Mouse (Mus musculus): ENCODE results near the gene Zmpste24. TPM values are rescaled to one million over a fixed set of nuclear protein-coding genes. Genes with fewer than 3 reads are reported as not detected.

Gene Zmpste24
- polyA plus RNA-seq, 1 experiment from 2014 or later: 38.8 TPM

DNA sequence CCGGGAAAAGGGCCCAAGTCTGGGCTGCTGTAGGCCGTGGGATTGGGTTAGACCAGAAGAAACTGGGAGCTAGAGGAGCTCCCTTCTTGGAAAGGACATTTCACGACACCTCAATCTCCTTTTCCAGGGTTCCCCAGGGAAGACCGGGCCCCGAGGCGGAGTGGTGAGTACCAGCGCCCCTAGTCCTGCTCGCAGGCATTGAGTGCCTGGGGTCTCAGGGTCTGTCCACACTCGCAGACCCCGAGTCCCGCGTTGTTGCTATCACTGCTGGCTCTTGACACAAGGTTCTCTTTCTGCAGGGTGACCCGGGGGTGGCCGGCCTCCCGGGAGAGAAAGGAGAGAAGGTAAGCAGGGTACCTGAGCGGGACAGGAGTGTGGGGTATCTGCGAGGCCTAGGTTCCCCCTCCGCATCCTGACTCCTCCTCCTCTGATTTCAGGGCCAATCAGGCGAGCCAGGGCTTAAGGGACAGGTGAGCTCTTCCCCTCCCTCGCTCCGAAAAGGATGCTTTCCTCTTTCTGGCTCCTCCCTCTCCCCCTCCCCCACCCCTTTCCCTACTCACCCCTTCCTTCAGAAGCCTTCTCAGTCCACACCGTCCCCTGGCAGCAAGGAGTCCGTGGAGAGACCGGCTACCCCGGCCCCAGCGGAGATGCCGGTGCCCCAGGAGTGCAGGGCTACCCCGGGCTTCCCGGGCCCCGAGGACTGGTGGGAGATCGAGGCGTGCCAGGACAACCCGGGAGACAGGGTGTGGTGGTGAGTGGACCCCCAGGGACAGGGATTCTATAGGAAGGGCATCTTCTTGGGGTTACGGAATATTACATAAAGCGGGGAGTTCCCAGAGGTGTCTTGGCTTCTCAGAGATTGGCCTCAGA, 45.4 kb downstream of the Zmpste24 start:
- Histone ChIP-seq H3K27me3 (ENCODE audit: insufficient read depth, low read length) (no peaks in the 10 kb centered on the region), H3K9ac (ENCODE audit: low read depth, low read length) (no peak overlapping the region), H3K4me2 (ENCODE audit: low read length) (peak overlapping the region; percentile 28), H3K36me3 (ENCODE audit: insufficient read depth, low read length) (no peaks in the 10 kb centered on the region), H3K4me3 (replicated peaks; ENCODE audit: low read depth, low read length) (peak overlapping the region; percentile 0; the same call in 1 of the 2 replicates), H3K4me1 (replicated peaks; ENCODE audit: insufficient read depth, low read length) (no peaks in the 10 kb centered on the region), H3K27ac (no peak overlapping the region), H3K9me3 (replicated peaks; ENCODE audit: low read length) (no peaks in the 10 kb centered on the region)
- no peak for TF ChIP-seq CTCF (IDR thresholded peaks at IDR 0.05; ENCODE audit: low read depth)
- DNase-seq (ENCODE audit: low spot score) (no peak), ATAC-seq (replicated peaks; ENCODE audit: low FRiP score, low read depth) (no peak)
- 12% methylated on average over 35 of the region's 35 CpGs for WGBS

DNA sequence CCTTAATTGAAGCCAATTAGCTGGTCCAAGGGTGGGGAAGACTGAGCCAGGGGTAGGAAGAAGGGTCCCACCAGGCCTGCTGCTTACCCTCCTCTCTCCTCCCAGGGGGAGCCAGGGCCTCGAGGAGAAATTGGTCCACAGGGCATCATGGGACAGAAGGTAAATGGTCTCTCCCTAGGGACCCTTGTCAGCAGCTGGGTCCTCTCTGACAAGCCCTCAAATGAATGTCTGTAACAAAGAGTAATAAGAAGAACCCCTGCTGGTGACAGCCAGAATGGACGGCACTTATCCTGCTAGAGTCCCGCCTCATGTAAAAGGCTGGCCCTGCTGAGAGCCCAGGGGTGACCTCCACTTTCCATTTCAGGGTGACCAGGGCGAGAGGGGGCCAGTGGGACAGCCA, 46.2 kb downstream of the Zmpste24 start:
- ATAC-seq (replicated peaks; ENCODE audit: low FRiP score, low read depth) (0 out of 2 replicates have a peak, but pooled peaks have one; percentile 9), DNase-seq (ENCODE audit: low spot score) (no peak)
- peak; percentile 20; the same call in 1 of the 2 replicates for TF ChIP-seq CTCF (IDR thresholded peaks at IDR 0.05; ENCODE audit: low read depth)
- no peak overlapping the region for H3K27ac ChIP-seq
- H3K4me1 ChIP-seq (replicated peaks; ENCODE audit: insufficient read depth, low read length): no peaks in the 10 kb centered on the region
- no peak overlapping the region for H3K4me2 ChIP-seq (ENCODE audit: low read length)
- WGBS: 39% methylated on average over 4 of the region's 4 CpGs
- H3K9me3 ChIP-seq (replicated peaks; ENCODE audit: low read length): no peaks in the 10 kb centered on the region
- H3K36me3 ChIP-seq (ENCODE audit: insufficient read depth, low read length): no peaks in the 10 kb centered on the region
- no peak overlapping the region for H3K9ac ChIP-seq (ENCODE audit: low read depth, low read length)
- no peaks in the 10 kb centered on the region for H3K27me3 ChIP-seq (ENCODE audit: insufficient read depth, low read length)
- H3K4me3 ChIP-seq (replicated peaks; ENCODE audit: low read depth, low read length): no peak overlapping the region

- H3K27ac ChIP-seq: no peak overlapping the region
- H3K9ac ChIP-seq (ENCODE audit: low read depth, low read length): no peak overlapping the region
- no peaks in the 10 kb centered on the region for H3K9me3 ChIP-seq (replicated peaks; ENCODE audit: low read length)
- H3K27me3 ChIP-seq (ENCODE audit: insufficient read depth, low read length): peaks cover 5% of the 10 kb centered on the region; the same call in 1 of the 2 replicates
- no peak for TF ChIP-seq CTCF (IDR thresholded peaks at IDR 0.05; ENCODE audit: low read depth)
- 75% methylated on average over 3 of the region's 3 CpGs for WGBS
- H3K4me3 ChIP-seq (replicated peaks; ENCODE audit: low read depth, low read length): no peak overlapping the region
- H3K36me3 ChIP-seq (ENCODE audit: insufficient read depth, low read length): no peaks in the 10 kb centered on the region
- no peak overlapping the region for H3K4me2 ChIP-seq (ENCODE audit: low read length)
- H3K4me1 ChIP-seq (replicated peaks; ENCODE audit: insufficient read depth, low read length): no peaks in the 10 kb centered on the region
- ATAC-seq (replicated peaks; ENCODE audit: low FRiP score, low read depth) (no peak), DNase-seq (ENCODE audit: low spot score) (no peak)
Observed at GRCm38 (mm10) chr4:121042946-121043345, 55.1 kb downstream of the Zmpste24 start.

DNA sequence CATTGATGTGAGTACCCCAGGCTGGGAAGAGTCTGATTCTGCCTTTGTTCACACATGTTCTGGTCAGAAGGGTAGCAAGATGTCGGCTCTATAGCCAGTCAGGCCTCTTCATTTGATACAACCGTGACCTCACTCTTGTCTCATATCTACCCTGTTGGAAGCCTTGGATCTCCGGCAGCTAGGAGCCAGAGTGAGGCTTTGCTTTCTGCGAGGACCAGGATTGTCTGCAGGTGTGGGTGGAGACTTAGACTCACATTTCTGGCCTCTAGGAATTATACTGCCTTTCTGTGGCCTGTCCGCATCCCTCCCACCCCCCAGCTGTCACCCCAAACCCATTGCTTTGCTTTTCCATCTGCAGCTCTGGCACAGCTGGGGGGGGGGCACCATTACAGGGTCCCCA, 55.6 kb downstream of the Zmpste24 start:
- Histone ChIP-seq H3K9ac (ENCODE audit: low read depth, low read length) (no peak overlapping the region), H3K4me1 (replicated peaks; ENCODE audit: insufficient read depth, low read length) (no peaks in the 10 kb centered on the region), H3K4me3 (replicated peaks; ENCODE audit: low read depth, low read length) (no peak overlapping the region), H3K27ac (no peak overlapping the region), H3K4me2 (ENCODE audit: low read length) (no peak overlapping the region), H3K9me3 (replicated peaks; ENCODE audit: low read length) (no peaks in the 10 kb centered on the region), H3K27me3 (ENCODE audit: insufficient read depth, low read length) (peaks cover 5% of the 10 kb centered on the region; the same call in 1 of the 2 replicates), H3K36me3 (ENCODE audit: insufficient read depth, low read length) (no peaks in the 10 kb centered on the region)
- no peak for TF ChIP-seq CTCF (IDR thresholded peaks at IDR 0.05; ENCODE audit: low read depth)
- ATAC-seq (replicated peaks; ENCODE audit: low FRiP score, low read depth) (no peak), DNase-seq (ENCODE audit: low spot score) (no peak)
- WGBS: 81% methylated on average over 5 of the region's 5 CpGs

GRCm38 (mm10) chr4:121040897-121041671, 57.0 kb downstream of the Zmpste24 start:
- TF ChIP-seq CTCF (IDR thresholded peaks at IDR 0.05; ENCODE audit: low read depth): peak; percentile 76
- H3K36me3 ChIP-seq (ENCODE audit: insufficient read depth, low read length): no peaks in the 10 kb centered on the region
- peak; percentile 60 for ATAC-seq (replicated peaks; ENCODE audit: low FRiP score, low read depth)
- H3K4me2 ChIP-seq (ENCODE audit: low read length): peak overlapping the region; percentile 15; the same call in 1 of the 2 replicates
- no peaks in the 10 kb centered on the region for H3K4me1 ChIP-seq (replicated peaks; ENCODE audit: insufficient read depth, low read length)
- H3K27ac ChIP-seq: peak overlapping the region; percentile 47
- no peak overlapping the region for H3K9ac ChIP-seq (ENCODE audit: low read depth, low read length)
- peak; percentile 79 for DNase-seq (ENCODE audit: low spot score)
- H3K9me3 ChIP-seq (replicated peaks; ENCODE audit: low read length): no peaks in the 10 kb centered on the region
- H3K4me3 ChIP-seq (replicated peaks; ENCODE audit: low read depth, low read length): no peak overlapping the region
- 12% methylated on average over 18 of the region's 18 CpGs for WGBS
- peaks cover 5% of the 10 kb centered on the region; the same call in 1 of the 2 replicates for H3K27me3 ChIP-seq (ENCODE audit: insufficient read depth, low read length)

- Histone ChIP-seq H3K4me2 (ENCODE audit: low read length) (peak overlapping the region; percentile 67), H3K36me3 (ENCODE audit: insufficient read depth, low read length) (no peaks in the 10 kb centered on the region), H3K9me3 (replicated peaks; ENCODE audit: low read length) (no peaks in the 10 kb centered on the region), H3K27me3 (ENCODE audit: insufficient read depth, low read length) (peaks cover 5% of the 10 kb centered on the region; the same call in 1 of the 2 replicates), H3K4me1 (replicated peaks; ENCODE audit: insufficient read depth, low read length) (no peaks in the 10 kb centered on the region), H3K4me3 (replicated peaks; ENCODE audit: low read depth, low read length) (peak overlapping the region; percentile 30; the same call in 1 of the 2 replicates), H3K27ac (no peak overlapping the region), H3K9ac (ENCODE audit: low read depth, low read length) (no peak overlapping the region)
- no peak for TF ChIP-seq CTCF (IDR thresholded peaks at IDR 0.05; ENCODE audit: low read depth)
- no peak for ATAC-seq (replicated peaks; ENCODE audit: low FRiP score, low read depth)
- DNase-seq (ENCODE audit: low spot score): no peak
- WGBS: 63% methylated on average over 14 of the region's 14 CpGs
Observed at GRCm38 (mm10) chr4:121040323-121040722, 57.7 kb downstream of the Zmpste24 start.

All from kidney, postnatal 0 days (tissue).